Comparison of ENCODE assay signal across 8 mouse cellular contexts in genomic region chrX:71051361-71052114, GRCm38 (mm10). TPM values are rescaled to one million over a fixed set of nuclear protein-coding genes. Genes with fewer than 3 reads are reported as not detected.
A peak's percentile ranks its signal among the peaks of the same experiment; 100 is the strongest.
DNase-seq lines count a peak whose midpoint lies in the region; ATAC-seq lines count a peak whose summit lies in the region.

No protein-coding gene starts in this region.

- no peak overlapping the region for H3K27ac ChIP-seq in embryonic facial prominence, embryonic 12.5 days
- peak overlapping the region; percentile 45 for H3K27ac ChIP-seq in heart, embryonic 16.5 days (ENCODE audit: low read length)
- H3K27ac ChIP-seq in stomach, embryonic 15.5 days = no peak overlapping the region

- WGBS in embryonic facial prominence, embryonic 12.5 days = 22% methylated on average over 30 of the region's 30 CpGs
- WGBS in heart, embryonic 16.5 days = 27% methylated on average over 29 of the region's 30 CpGs
- 23% methylated on average over 28 of the region's 30 CpGs for WGBS in stomach, embryonic 15.5 days

- H3K4me2 ChIP-seq in embryonic facial prominence, embryonic 12.5 days (replicated peaks) = peak overlapping the region; percentile 61
- peak overlapping the region; percentile 72 for H3K4me2 ChIP-seq in heart, embryonic 16.5 days (ENCODE audit: low read depth, low read length)
- H3K4me2 ChIP-seq in stomach, embryonic 15.5 days = peak overlapping the region; percentile 69

- H3K27me3 ChIP-seq in embryonic facial prominence, embryonic 12.5 days = peaks cover 40% of the 10 kb centered on the region
- peaks cover 2% of the 10 kb centered on the region for H3K27me3 ChIP-seq in heart, embryonic 16.5 days (ENCODE audit: control insufficient read depth, insufficient read depth, low read length)
- H3K27me3 ChIP-seq in stomach, embryonic 15.5 days (replicated peaks) = peaks cover 11% of the 10 kb centered on the region; the same call in 1 of the 2 replicates

- peak overlapping the region; percentile 44 for H3K4me3 ChIP-seq in embryonic facial prominence, embryonic 12.5 days
- H3K4me3 ChIP-seq in heart, embryonic 16.5 days (ENCODE audit: low read length) = peak overlapping the region; percentile 57
- peak overlapping the region; percentile 52 for H3K4me3 ChIP-seq in stomach, embryonic 15.5 days (replicated peaks)

- H3K9me3 ChIP-seq in embryonic facial prominence, embryonic 12.5 days = no peaks in the 10 kb centered on the region
- H3K9me3 ChIP-seq in heart, embryonic 16.5 days (replicated peaks; ENCODE audit: control insufficient read depth, low read length) = no peaks in the 10 kb centered on the region
- H3K9me3 ChIP-seq in stomach, embryonic 15.5 days = no peaks in the 10 kb centered on the region

- H3K36me3 ChIP-seq in embryonic facial prominence, embryonic 12.5 days = no peaks in the 10 kb centered on the region
- H3K36me3 ChIP-seq in heart, embryonic 16.5 days (ENCODE audit: control insufficient read depth, insufficient read depth) = no peaks in the 10 kb centered on the region
- no peaks in the 10 kb centered on the region for H3K36me3 ChIP-seq in stomach, embryonic 15.5 days

- peak; percentile 25 for DNase-seq in urinary bladder, adult 2 months (ENCODE audit: low spot score)
- no peak for DNase-seq in urinary bladder, postnatal 4 days (ENCODE audit: low spot score in 2 of 2)
- peak; percentile 11 for DNase-seq in layer of hippocampus, adult 9-11 months
- DNase-seq in lung, postnatal 4 days = peak; percentile 14 to 26
- no peak for DNase-seq in adipocyte (ENCODE audit: low spot score)

- peak overlapping the region; percentile 47; the same call in 1 of the 2 replicates for H3K9ac ChIP-seq in embryonic facial prominence, embryonic 12.5 days
- peak overlapping the region; percentile 70 for H3K9ac ChIP-seq in heart, embryonic 16.5 days (ENCODE audit: low read length)
- H3K9ac ChIP-seq in stomach, embryonic 15.5 days = no peak overlapping the region

- H3K4me1 ChIP-seq in embryonic facial prominence, embryonic 12.5 days = no peaks in the 10 kb centered on the region
- peaks cover 5% of the 10 kb centered on the region for H3K4me1 ChIP-seq in heart, embryonic 16.5 days (ENCODE audit: control insufficient read depth, insufficient read depth, low read length)
- no peaks in the 10 kb centered on the region for H3K4me1 ChIP-seq in stomach, embryonic 15.5 days

- peak; percentile 59; the same call in 1 of the 2 replicates for ATAC-seq in embryonic facial prominence, embryonic 12.5 days (ENCODE audit: insufficient number of reproducible peaks, insufficient read depth, low FRiP score, low TSS enrichment)
- no peak for ATAC-seq in heart, embryonic 16.5 days (replicated peaks; ENCODE audit: extremely low read depth, insufficient read depth, low FRiP score)
- peak; percentile 34; the same call in 1 of the 2 replicates for ATAC-seq in stomach, embryonic 15.5 days (ENCODE audit: insufficient read depth, low FRiP score, low read depth)

RNA-seq across cellular contexts. Expression of gene Mamld1, which starts 1.5 kb away (rescaled TPM):
- polyA plus RNA-seq in urinary bladder, adult 2 months (2012; rRNA removed) = 3.0 and 5.6 TPM in 2 replicates
- 1.6 and 1.8 TPM in 2 replicates for polyA plus RNA-seq in embryonic facial prominence, embryonic 12.5 days (2016; fragmentation: Nextera tagmentation; extraction: Ambion mirVana)
- polyA plus RNA-seq in heart, embryonic 16.5 days (2015; fragmentation: Nextera tagmentation; extraction: Ambion mirVana) = 3.7 and 4.2 TPM in 2 replicates
- 2.4 and 3.0 TPM in 2 replicates for polyA plus RNA-seq in stomach, embryonic 15.5 days (2015; fragmentation: Nextera tagmentation; extraction: Ambion mirVana)

Comparison
In these comparisons a context has a peak if more than half of its experiments do, and no peak if none do; other contexts are left out.
1. DNase-seq: peak in urinary bladder, adult 2 months (single experiment), layer of hippocampus, adult 9-11 months (single experiment) and lung, postnatal 4 days (2 of 2); none in urinary bladder, postnatal 4 days (0 of 2) and adipocyte (single experiment).
2. Peak in every context shown above with its lines, with median percentiles within 50 percentile points of each other: H3K4me2 ChIP-seq and H3K4me3 ChIP-seq.